Mouse (Mus musculus) limb, embryonic 15.5 days (tissue): ENCODE measurements around the gene Gm8857. TPM values are rescaled to one million over a fixed set of nuclear protein-coding genes. Genes with fewer than 3 reads are reported as not detected.
"Not testable (repeated sequence)": the region's sequence is repeated elsewhere in the genome, so short reads cannot be mapped to it uniquely, and the experiment has no call there.

Experiments used
- ATAC-seq: fragments of 200-750 bp; cut with Nextera tagmentation; 2 replicates; pipeline ENCODE4 v1.8.0; 2017; ENCODE audit warnings: low read depth, moderate TSS enrichment; ENCODE audit not compliant: insufficient number of reproducible peaks, low FRiP score, low TSS enrichment
- H3K27ac ChIP-seq: fragments of 300-500 bp; sonication (generic); 2 replicates; pipeline ENCODE4 v1.5.1; 2015; ENCODE audit warnings: moderate library complexity, mild to moderate bottlenecking, inconsistent platforms
- H3K27me3 ChIP-seq: fragments of 300-500 bp; sonication (generic); 2 replicates; pipeline ENCODE4 v1.6.1; 2015; ENCODE audit warnings: inconsistent platforms
- H3K36me3 ChIP-seq: fragments of 300-500 bp; sonication (generic); 2 replicates; pipeline ENCODE4 v1.6.1; 2015; ENCODE audit warnings: inconsistent platforms
- H3K4me1 ChIP-seq: fragments of 300-500 bp; sonication (generic); 2 replicates; pipeline ENCODE4 v1.6.1; 2015; ENCODE audit warnings: inconsistent platforms
- H3K4me2 ChIP-seq: fragments of 300-500 bp; sonication (generic); 2 replicates; pipeline ENCODE4 v1.6.1; 2015; ENCODE audit warnings: mild to moderate bottlenecking, inconsistent platforms
- H3K4me3 ChIP-seq: fragments of 300-500 bp; sonication (generic); 2 replicates; pipeline ENCODE4 v1.5.1; 2015; ENCODE audit warnings: mild to moderate bottlenecking, inconsistent platforms
- H3K9ac ChIP-seq: fragments of 300-500 bp; sonication (generic); 2 replicates; pipeline ENCODE4 v1.6.1; 2015; ENCODE audit warnings: inconsistent platforms
- H3K9me3 ChIP-seq: fragments of 300-500 bp; sonication (generic); 2 replicates; pipeline ENCODE4 v1.6.1; 2016; ENCODE audit warnings: inconsistent platforms
- WGBS: fragments of 180-500 bp; shearing (Covaris S2); methylation state at CpG from one replicate; pipeline ENCODE4 v1.1.7; 2015; 5-methylcytosine and 5-hydroxymethylcytosine counted together
- polyA plus RNA-seq: library from polyadenylated mRNA; unstranded; fragments of >200 nt; fragmentation: Nextera tagmentation; extraction: Ambion mirVana; gene quantifications from 2 replicates; pipeline ENCODE4 v1.2.1, GENCODE M21; 2015

Gene Gm8857
- not detected in 2 replicates for polyA plus RNA-seq

DNA sequence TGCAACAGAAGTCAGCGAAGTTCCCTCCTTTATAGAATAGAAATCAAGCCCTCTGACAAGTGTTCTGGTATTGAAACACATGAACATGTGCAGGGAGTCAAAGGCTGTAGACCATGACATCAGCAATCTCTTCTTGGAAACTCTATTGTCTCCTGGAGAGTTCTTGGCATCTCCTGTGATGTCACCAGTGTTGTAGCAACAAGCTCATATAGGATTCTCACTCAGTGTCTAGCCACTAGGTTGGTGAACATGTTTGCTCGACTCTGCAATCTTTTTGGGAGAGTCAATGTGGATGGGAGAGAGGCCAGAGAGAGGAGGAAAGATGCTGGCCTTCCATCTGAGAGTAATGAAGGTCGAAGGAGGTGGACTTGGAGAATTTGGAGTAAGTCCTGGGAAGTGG lies at the start of gene Gm8857, which contains the start of gene Gm8871:
Gene Gm8857 (plus strand): TSS at position 303 of the 400 bp plus-strand sequence.
Gene Gm8871 (plus strand): TSS at position 301 of the 400 bp plus-strand sequence.
- not testable (repeated sequence) for ATAC-seq, H3K9ac ChIP-seq, H3K9me3 ChIP-seq, H3K27ac ChIP-seq, H3K27me3 ChIP-seq, H3K36me3 ChIP-seq, H3K4me1 ChIP-seq, H3K4me2 ChIP-seq, H3K4me3 ChIP-seq
- 35% methylated on average over 2 of the region's 3 CpGs for WGBS

GRCm38 (mm10) chr5:10953512-10953911 lies 5.9 kb downstream of the Gm8857 start:
- H3K4me2 ChIP-seq, H3K9me3 ChIP-seq, H3K9ac ChIP-seq, H3K27ac ChIP-seq, H3K27me3 ChIP-seq, H3K4me1 ChIP-seq, H3K36me3 ChIP-seq, H3K4me3 ChIP-seq, ATAC-seq: not testable (repeated sequence)
- 71% methylated on average over 2 of the region's 2 CpGs for WGBS

GRCm38 (mm10) chr5:10958057-10958456 lies 10.4 kb downstream of the Gm8857 start:
- ATAC-seq, H3K4me3 ChIP-seq, H3K36me3 ChIP-seq, H3K4me2 ChIP-seq, H3K27ac ChIP-seq, H3K9me3 ChIP-seq, H3K27me3 ChIP-seq, H3K4me1 ChIP-seq, H3K9ac ChIP-seq: not testable (repeated sequence)
- WGBS = 88% methylated on average over 6 of the region's 8 CpGs

Other genes with a start within 250 kb of the Gm8857 start
- not detected in 2 replicates for gene Gm8871, start within 50 bp of the Gm8857 start, polyA plus RNA-seq
- gene Gm8879, start 179.8 kb downstream of the Gm8857 start, polyA plus RNA-seq = not detected in 2 replicates
- gene Gm5861, start 235.3 kb downstream of the Gm8857 start, polyA plus RNA-seq = not detected in 2 replicates